Mouse (Mus musculus) C2C12 (cell line): ENCODE measurements at regions not wholly inside any gene's neighbourhood (a gene's known extent, or its start where the extent isn't known, plus 50 kb on each side); places are given as distances from the start of the nearest gene placed in this dataset.

Source experiments
- CTCF ChIP-seq: IDR thresholded peaks from one replicate; pipeline ENCODE4 v1.5.1; 2011; ENCODE audit not compliant: control insufficient read depth, insufficient read depth, insufficient read length
- FOSL1 ChIP-seq: IDR thresholded peaks from one replicate; pipeline ENCODE4 v1.8.0; 2011; ENCODE audit warnings: mild to moderate bottlenecking, low read length; ENCODE audit not compliant: poor library complexity, insufficient read depth, severe bottlenecking
- MAX ChIP-seq: IDR thresholded peaks from one replicate; pipeline ENCODE4 v1.6.1; 2011; ENCODE audit warnings: mild to moderate bottlenecking, control low read depth
- MYOG ChIP-seq: IDR thresholded peaks from one replicate; pipeline ENCODE4 v1.6.1; 2011; ENCODE audit not compliant: control insufficient read depth, insufficient read length; ENCODE audit errors: extremely low read depth
- USF1 ChIP-seq: IDR thresholded peaks from one replicate; pipeline ENCODE4 v1.6.1; 2011; ENCODE audit warnings: low read depth, mild to moderate bottlenecking, control low read depth, moderate library complexity

GRCm38 (mm10) chr13:60267557-60267956 is 90.4 kb upstream of the Gas1 start:
- TF ChIP-seq CTCF = no peak
- no peak for TF ChIP-seq MAX
- TF ChIP-seq USF1 = no peak
- no peak for TF ChIP-seq FOSL1
- TF ChIP-seq MYOG = no peak
